ENCODE assay signal across 10 mouse cellular contexts in the genomic region with DNA sequence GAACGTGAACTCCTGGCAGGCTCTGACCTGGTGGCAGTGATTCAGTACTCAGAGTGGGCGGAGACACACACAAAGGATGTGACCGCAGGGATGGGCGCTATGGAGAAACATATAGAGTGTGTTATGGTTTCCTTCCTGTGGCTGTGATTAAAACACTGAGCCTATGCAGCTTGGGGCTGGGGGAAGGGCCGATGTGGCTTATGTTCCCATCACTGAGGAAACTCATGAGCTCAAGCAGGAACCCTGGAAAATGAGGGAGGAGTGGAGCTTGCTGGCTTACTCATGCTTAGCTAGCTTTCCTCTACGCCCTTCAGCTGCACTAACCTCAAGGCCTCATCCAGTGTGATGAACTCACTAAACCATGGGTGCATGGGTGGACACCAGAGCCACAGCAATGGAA. TPM values are rescaled to one million over a fixed set of nuclear protein-coding genes. Genes with fewer than 3 reads are reported as not detected.
DNase-seq lines count a peak whose midpoint lies in the region; ATAC-seq lines count a peak whose summit lies in the region.
"Had no signal": no experiment of that assay in that cellular context is flagged by ENCODE, and none has a peak within 500 bp of the region (broad histone marks: within the 10 kb centered on the region; RNA-seq: fewer than 3 reads in every experiment).

No protein-coding gene starts in this region.

- H3K4me1 ChIP-seq in liver, embryonic 11.5 days (replicated peaks; ENCODE audit: control insufficient read depth, insufficient read depth, low read length) = no peaks in the 10 kb centered on the region
- peaks cover 6% of the 10 kb centered on the region for H3K4me1 ChIP-seq in embryonic facial prominence, embryonic 14.5 days (ENCODE audit: control insufficient read depth, insufficient read depth, low read length)

- DNase-seq in liver, embryonic 11.5 days (ENCODE audit: low spot score) = no peak
- no peak for DNase-seq in liver
- peak; percentile 16 for DNase-seq in embryonic facial prominence, embryonic 14.5 days (ENCODE audit: low spot score)
- peak; percentile 50 for DNase-seq in naive thymus-derived CD4-positive, alpha-beta T cell, adult 2 months (ENCODE audit: low read depth)
- no peak for DNase-seq in testis, postnatal 10 days (ENCODE audit: low spot score)
- no peak for DNase-seq in urinary bladder, adult 18-20 months (ENCODE audit: low spot score in 2 of 2)
- DNase-seq: lung, adult 18-20 months; right cerebral cortex, postnatal 25 days had no signal

- H3K36me3 ChIP-seq in liver, embryonic 11.5 days (ENCODE audit: control insufficient read depth, insufficient read depth, low read length) = 0 out of 2 replicates have a peak, but pooled peaks cover 4% of the 10 kb centered on the region
- H3K36me3 ChIP-seq in embryonic facial prominence, embryonic 14.5 days (ENCODE audit: control insufficient read depth, insufficient read depth, low read length) = no peaks in the 10 kb centered on the region; the same call in 1 of the 2 replicates

- H3K4me3 ChIP-seq in liver, embryonic 11.5 days (ENCODE audit: low read depth, low read length) = no peak overlapping the region
- no peak overlapping the region for H3K4me3 ChIP-seq in embryonic facial prominence, embryonic 14.5 days (ENCODE audit: low read depth, low read length)
- H3K4me3 ChIP-seq: heart, embryonic 10.5 days had no signal

- 77% methylated on average over 6 of the region's 6 CpGs for WGBS in liver, embryonic 11.5 days
- 80% methylated on average over 6 of the region's 6 CpGs for WGBS in embryonic facial prominence, embryonic 14.5 days

- no peak overlapping the region for H3K9ac ChIP-seq in liver, embryonic 11.5 days (ENCODE audit: low read depth, low read length)
- H3K9ac ChIP-seq in embryonic facial prominence, embryonic 14.5 days (ENCODE audit: low read depth, low read length) = no peak overlapping the region

- H3K27me3 ChIP-seq in liver, embryonic 11.5 days (replicated peaks; ENCODE audit: control insufficient read depth, insufficient read depth, low read length) = no peaks in the 10 kb centered on the region
- no peaks in the 10 kb centered on the region for H3K27me3 ChIP-seq in embryonic facial prominence, embryonic 14.5 days (replicated peaks; ENCODE audit: control insufficient read depth, insufficient read depth, low read length)

- ATAC-seq in liver, embryonic 11.5 days (replicated peaks; ENCODE audit: low FRiP score) = peak; percentile 26; the same call in 1 of the 2 replicates
- peak; percentile 55 for ATAC-seq in activated CD4-positive, CD25-positive, alpha-beta regulatory T cell, adult 4 months
- ATAC-seq in embryonic facial prominence, embryonic 14.5 days (ENCODE audit: low read depth) = no peak

- H3K9me3 ChIP-seq in liver, embryonic 11.5 days (ENCODE audit: control insufficient read depth, low read length) = no peaks in the 10 kb centered on the region
- H3K9me3 ChIP-seq in embryonic facial prominence, embryonic 14.5 days (ENCODE audit: control insufficient read depth, low read length) = no peaks in the 10 kb centered on the region
- H3K9me3 ChIP-seq: heart, embryonic 10.5 days had no signal

- H3K27ac ChIP-seq in liver, embryonic 11.5 days (ENCODE audit: low read depth, low read length) = no peak overlapping the region
- H3K27ac ChIP-seq in embryonic facial prominence, embryonic 14.5 days (replicated peaks; ENCODE audit: low read depth, low read length) = no peak overlapping the region
- H3K27ac ChIP-seq: heart, embryonic 10.5 days had no signal

- H3K4me2 ChIP-seq in liver, embryonic 11.5 days = no peak overlapping the region
- no peak overlapping the region for H3K4me2 ChIP-seq in embryonic facial prominence, embryonic 14.5 days (ENCODE audit: low read depth, low read length)

RNA-seq across cellular contexts. Expression of gene Ostf1, which starts 28.6 kb away (rescaled TPM):
- polyA plus RNA-seq in liver, embryonic 11.5 days (2014; fragmentation: Nextera tagmentation; extraction: Ambion mirVana) = 86.8 and 92.2 TPM in 2 replicates
- 100 to 1,000 TPM; 142 to 143 TPM for polyA plus RNA-seq in activated CD4-positive, CD25-positive, alpha-beta regulatory T cell, adult 4 months (2017; shearing (Covaris generic))
- 105 and 116 TPM in 2 replicates for polyA plus RNA-seq in embryonic facial prominence, embryonic 14.5 days (2014; fragmentation: Nextera tagmentation; extraction: Ambion mirVana)

RNA-seq across cellular contexts. Expression of gene Nmrk1, which starts 28.7 kb away (rescaled TPM):
- polyA plus RNA-seq in liver, embryonic 11.5 days (2014; fragmentation: Nextera tagmentation; extraction: Ambion mirVana) = 12.4 and 12.5 TPM in 2 replicates
- 1 to 10 TPM; 6.0 to 7.3 TPM for polyA plus RNA-seq in activated CD4-positive, CD25-positive, alpha-beta regulatory T cell, adult 4 months (2017; shearing (Covaris generic))
- polyA plus RNA-seq in embryonic facial prominence, embryonic 14.5 days (2014; fragmentation: Nextera tagmentation; extraction: Ambion mirVana) = 8.6 and 9.8 TPM in 2 replicates

Comparison
In these comparisons a context has a peak if more than half of its experiments do, and no peak if none do; other contexts are left out.
1. DNase-seq: peak in embryonic facial prominence, embryonic 14.5 days (single experiment) and naive thymus-derived CD4-positive, alpha-beta T cell, adult 2 months (single experiment); none in liver, embryonic 11.5 days (single experiment), liver (single experiment), testis, postnatal 10 days (single experiment) and urinary bladder, adult 18-20 months (0 of 2).